Mouse (Mus musculus): ENCODE measurements around the gene Plg. TPM values are rescaled to one million over a fixed set of nuclear protein-coding genes. Genes with fewer than 3 reads are reported as not detected.

Gene Plg
- polyA plus RNA-seq, 1 experiment from 2014 or later = not detected

DNA sequence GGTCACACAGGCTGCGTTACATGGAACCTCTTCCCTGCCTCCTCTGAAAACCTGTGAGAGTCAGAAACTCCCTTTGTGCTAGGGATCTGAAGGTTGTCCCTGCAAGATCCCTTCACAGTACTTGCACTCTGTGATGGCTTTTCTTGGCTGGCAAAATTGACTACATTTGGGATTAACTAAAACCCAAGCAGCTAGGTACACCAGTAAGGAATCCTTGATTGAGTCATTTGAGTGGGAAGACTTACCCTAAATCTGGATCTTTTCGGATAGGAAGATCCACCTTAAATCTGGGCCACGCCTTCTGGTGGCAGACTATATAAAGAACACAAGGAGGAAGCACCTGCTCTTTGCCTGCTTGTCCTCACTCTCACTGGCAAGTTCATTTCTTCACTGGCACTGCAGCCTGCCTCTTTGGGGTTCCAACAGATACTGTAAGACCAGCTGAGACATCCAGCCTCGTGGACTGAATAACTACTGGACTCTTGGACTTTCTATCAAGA lies 88.1 kb downstream of the Plg start:
- H3K9ac ChIP-seq (ENCODE audit: low read depth, low read length) = no peak overlapping the region
- ATAC-seq (ENCODE audit: low FRiP score, low TSS enrichment) = no peak
- no peaks in the 10 kb centered on the region for H3K4me1 ChIP-seq (ENCODE audit: control insufficient read depth, insufficient read depth, low read length)
- H3K27me3 ChIP-seq (ENCODE audit: control insufficient read depth, insufficient read depth, low read length) = no peaks in the 10 kb centered on the region
- H3K27ac ChIP-seq (ENCODE audit: low read depth, low read length) = no peak overlapping the region
- H3K4me3 ChIP-seq (ENCODE audit: low read length) = no peak overlapping the region
- no peaks in the 10 kb centered on the region for H3K9me3 ChIP-seq (ENCODE audit: control insufficient read depth, low read length)
- H3K4me2 ChIP-seq (replicated peaks; ENCODE audit: low read depth, low read length) = no peak overlapping the region
- no peaks in the 10 kb centered on the region for H3K36me3 ChIP-seq (ENCODE audit: control insufficient read depth, insufficient read depth, low read length)
- 80% methylated on average over 4 of the region's 4 CpGs for WGBS

DNA sequence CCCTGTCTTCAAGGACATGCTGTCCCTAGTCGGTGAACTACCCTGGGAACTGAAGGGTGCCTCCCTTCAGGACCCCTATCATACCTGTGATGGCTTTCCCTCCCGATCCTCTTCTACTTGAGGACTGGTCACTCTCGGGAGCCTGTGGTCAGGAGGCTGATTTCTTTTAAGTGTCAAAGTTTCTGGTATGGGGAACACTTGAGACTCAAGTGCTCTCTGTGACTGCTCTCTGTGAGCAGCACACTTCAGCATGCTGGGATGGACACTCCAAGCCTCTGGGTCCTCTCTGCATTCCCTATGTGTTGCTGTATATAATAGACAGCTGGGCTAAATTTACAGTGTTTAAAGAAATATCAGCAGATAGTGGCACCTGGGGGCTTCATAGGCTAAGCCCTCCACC lies 89.2 kb downstream of the Plg start:
- no peak overlapping the region for H3K27ac ChIP-seq (ENCODE audit: low read depth, low read length)
- 83% methylated on average over 3 of the region's 3 CpGs for WGBS

DNA sequence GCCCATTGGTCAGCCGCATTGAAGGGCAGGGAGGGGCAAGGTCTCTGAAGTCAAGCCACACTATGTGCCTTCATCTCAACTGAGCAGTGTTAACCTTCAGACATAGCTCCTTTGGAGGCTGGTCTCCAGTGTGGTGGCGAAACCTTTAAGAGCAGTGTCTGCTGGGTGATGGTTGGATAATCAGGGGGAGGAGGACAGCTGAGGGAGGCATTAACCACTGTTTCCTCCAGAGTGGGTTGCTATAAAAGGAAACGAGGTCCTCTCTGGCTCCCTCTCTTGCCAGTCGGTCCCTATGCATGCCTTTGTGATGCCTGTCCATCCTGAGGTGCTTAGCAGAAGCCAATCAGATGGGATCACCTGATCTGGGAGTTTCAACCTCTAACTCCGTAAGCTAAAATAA lies 90.3 kb downstream of the Plg start:
- Histone ChIP-seq H3K4me2 (replicated peaks; ENCODE audit: low read depth, low read length) (no peak overlapping the region), H3K4me1 (ENCODE audit: control insufficient read depth, insufficient read depth, low read length) (no peaks in the 10 kb centered on the region), H3K36me3 (ENCODE audit: control insufficient read depth, insufficient read depth, low read length) (no peaks in the 10 kb centered on the region), H3K27me3 (ENCODE audit: control insufficient read depth, insufficient read depth, low read length) (no peaks in the 10 kb centered on the region), H3K4me3 (ENCODE audit: low read length) (no peak overlapping the region), H3K9me3 (ENCODE audit: control insufficient read depth, low read length) (no peaks in the 10 kb centered on the region), H3K9ac (ENCODE audit: low read depth, low read length) (no peak overlapping the region), H3K27ac (ENCODE audit: low read depth, low read length) (no peak overlapping the region)
- 68% methylated on average over 5 of the region's 5 CpGs for WGBS
- ATAC-seq (ENCODE audit: low FRiP score, low TSS enrichment) = no peak

More for the DNA sequence above, 89.2 kb downstream of the Plg start:
- Histone ChIP-seq H3K4me3 (ENCODE audit: low read length) (no peak overlapping the region), H3K27me3 (ENCODE audit: control insufficient read depth, insufficient read depth, low read length) (no peaks in the 10 kb centered on the region), H3K9ac (ENCODE audit: low read depth, low read length) (no peak overlapping the region), H3K4me2 (replicated peaks; ENCODE audit: low read depth, low read length) (no peak overlapping the region), H3K36me3 (ENCODE audit: control insufficient read depth, insufficient read depth, low read length) (no peaks in the 10 kb centered on the region), H3K4me1 (ENCODE audit: control insufficient read depth, insufficient read depth, low read length) (no peaks in the 10 kb centered on the region), H3K9me3 (ENCODE audit: control insufficient read depth, low read length) (no peaks in the 10 kb centered on the region)
- ATAC-seq (ENCODE audit: low FRiP score, low TSS enrichment) = no peak

Other genes with a start within 250 kb of the Plg start
- 46.4 and 53.0 TPM in 2 replicates for gene Map3k4, start 59.8 kb upstream of the Plg start, polyA plus RNA-seq (2014; fragmentation: Nextera tagmentation; extraction: Ambion mirVana)
- 0.41 and 0.53 TPM in 2 replicates for gene Slc22a3, start 129.1 kb downstream of the Plg start, polyA plus RNA-seq (2014; fragmentation: Nextera tagmentation; extraction: Ambion mirVana)
- gene Slc22a2, start 205.5 kb downstream of the Plg start, polyA plus RNA-seq (2014; fragmentation: Nextera tagmentation; extraction: Ambion mirVana) = 0.23 and 1.8 TPM in 2 replicates

Measured in kidney, embryonic 14.5 days (tissue).